Mouse (Mus musculus) CH12.LX (cell line): ENCODE results near the gene Galnt16. TPM values are rescaled to one million over a fixed set of nuclear protein-coding genes. Genes with fewer than 3 reads are reported as not detected.
A peak's percentile ranks its signal among the peaks of the same experiment; 100 is the strongest.

Source experiments
- DNase-seq: peaks from one replicate; pipeline ENCODE4 v3.0.0-alpha.2; 2013; ENCODE audit errors: extremely low read depth
- H3K27ac ChIP-seq: 2 replicates; pipeline ENCODE4 v1.5.1; 2012; ENCODE audit warnings: low read depth, mild to moderate bottlenecking, control low read depth, moderate library complexity; ENCODE audit not compliant: insufficient read depth
- H3K27me3 ChIP-seq: replicated peaks from 2 replicates; pipeline ENCODE3; 2012; ENCODE audit warnings: inconsistent platforms
- H3K36me3 ChIP-seq, 2 experiments: replicated peaks in 1 of 2; 2 replicates each; pipeline versions ENCODE3 to v1.6.1; 2012; ENCODE audit warnings: inconsistent platforms in 1 of 2, low read length in 1 of 2, mild to moderate bottlenecking in 1 of 2, mixed read lengths in 1 of 2, moderate library complexity in 1 of 2; ENCODE audit not compliant: control insufficient read depth in 1 of 2, insufficient read depth in 1 of 2
- H3K4me1 ChIP-seq, 2 experiments: 2 replicates each; pipeline ENCODE4 v1.6.1; 2012; ENCODE audit warnings: inconsistent platforms in 1 of 2, moderate library complexity in 1 of 2; ENCODE audit not compliant: insufficient read depth in 2 of 2, control insufficient read depth in 1 of 2
- H3K4me2 ChIP-seq: 2 replicates; pipeline ENCODE4 v1.6.1; 2012; ENCODE audit warnings: low read depth, mild to moderate bottlenecking, control low read depth; ENCODE audit not compliant: poor library complexity, insufficient read depth, severe bottlenecking
- H3K4me3 ChIP-seq, 3 experiments: fragments of 150-350 bp in 1 of 3; sonication (generic) in 1 of 3; replicated peaks in 1 of 3; 2 replicates each; pipeline versions ENCODE3 to v1.5.1; 2011 to 2012; ENCODE audit warnings: low read depth in 2 of 3, low read length in 2 of 3, mild to moderate bottlenecking in 2 of 3, moderate library complexity in 2 of 3, control low read depth in 1 of 3, improper control_type of control experiment in 1 of 3, inconsistent platforms in 1 of 3, mixed read lengths in 1 of 3; ENCODE audit not compliant: poor library complexity in 1 of 3
- H3K79me2 ChIP-seq: replicated peaks from 2 replicates; pipeline ENCODE4 v1.6.1; 2012; ENCODE audit warnings: mild to moderate bottlenecking, moderate library complexity; ENCODE audit not compliant: control insufficient read depth, poor library complexity, insufficient read depth, severe bottlenecking; ENCODE audit errors: extremely low read depth
- H3K9ac ChIP-seq: 2 replicates; pipeline ENCODE4 v1.6.1; 2012; ENCODE audit warnings: low read depth, mild to moderate bottlenecking, control low read depth, moderate library complexity; ENCODE audit not compliant: insufficient read depth
- H3K9me3 ChIP-seq: replicated peaks from 2 replicates; pipeline ENCODE3; 2012; ENCODE audit warnings: low read length, inconsistent platforms, mixed read lengths
- CHD1 ChIP-seq: IDR thresholded peaks from 2 replicates; pipeline ENCODE4 v1.6.1; 2012; ENCODE audit warnings: low read depth, low read length, improper control_type of control experiment, inconsistent platforms
- CHD2 ChIP-seq: IDR thresholded peaks from 2 replicates; pipeline ENCODE4 v1.6.1; 2011; ENCODE audit warnings: low read length, improper control_type of control experiment
- E2F4 ChIP-seq: IDR thresholded peaks from 2 replicates; pipeline ENCODE4 v1.6.1; 2011; ENCODE audit warnings: low read depth, low read length, improper control_type of control experiment; ENCODE audit not compliant: insufficient replicate concordance
- JUND ChIP-seq: conservative IDR thresholded peaks from 2 replicates; pipeline ENCODE4 v1.6.1; 2011; ENCODE audit warnings: low read depth, low read length, improper control_type of control experiment
- RAD21 ChIP-seq: IDR thresholded peaks from 2 replicates; pipeline ENCODE4 v1.6.1; 2011; ENCODE audit warnings: low read depth, mild to moderate bottlenecking, low read length, improper control_type of control experiment, moderate library complexity
- SMC3 ChIP-seq: IDR thresholded peaks from 2 replicates; pipeline ENCODE4 v1.6.1; 2011; ENCODE audit warnings: low read depth, low read length, improper control_type of control experiment
- TBP ChIP-seq: conservative IDR thresholded peaks from 2 replicates; pipeline ENCODE4 v1.6.1; 2011; ENCODE audit warnings: low read depth, low read length, improper control_type of control experiment
- USF1 ChIP-seq: IDR thresholded peaks from 2 replicates; pipeline ENCODE4 v1.6.1; 2014; ENCODE audit warnings: low read depth, mild to moderate bottlenecking, inconsistent platforms, low read length, improper control_type of control experiment
- USF2 ChIP-seq: conservative IDR thresholded peaks from 2 replicates; pipeline ENCODE4 v1.6.1; 2011; ENCODE audit warnings: low read depth, low read length, improper control_type of control experiment
- ZNF384 ChIP-seq: IDR thresholded peaks from 2 replicates; pipeline ENCODE4 v1.6.1; 2012; ENCODE audit warnings: low read depth, low read length, improper control_type of control experiment, inconsistent platforms
- dilution Hi-C: fragments of 300-500 bp; cut with MboI; formaldehyde crosslinking; loops from 2 replicates; pipeline ENCODE4 v1.14.3; 2020; ENCODE audit warnings: low sequenced_read_pairs; ENCODE audit not compliant: extremely low pct_unique_long_range_greater_than_20kb, extremely low pct_ligation_motif_present
- in situ Hi-C: fragments of 300-500 bp; cut with MboI; formaldehyde crosslinking; loops from 3 replicates; pipeline ENCODE4 v1.14.3; 2019; ENCODE audit warnings: low sequenced_read_pairs, low pct_ligation_motif_present, low pct_unique_long_range_greater_than_20kb, mixed read lengths
- polyA plus RNA-seq: library from polyadenylated mRNA; unstranded; fragments of >175 nt; gene quantifications from 2 replicates; pipeline ENCODE4 v1.2.1, GENCODE M21; 2012; ENCODE audit warnings: low read depth; ENCODE audit not compliant: insufficient read length
- total RNA-seq, 2 experiments: library from RNA; depleted of rRNA; stranded (reverse); fragments of 300-350 nt in 1 of 2; fragments of >200 nt in 1 of 2; gene quantifications; 2 replicates each; pipeline ENCODE4 v1.2.3; 2012 to 2014

The Galnt16 gene
- total and polyA plus RNA-seq, 3 experiments = not detected

DNA sequence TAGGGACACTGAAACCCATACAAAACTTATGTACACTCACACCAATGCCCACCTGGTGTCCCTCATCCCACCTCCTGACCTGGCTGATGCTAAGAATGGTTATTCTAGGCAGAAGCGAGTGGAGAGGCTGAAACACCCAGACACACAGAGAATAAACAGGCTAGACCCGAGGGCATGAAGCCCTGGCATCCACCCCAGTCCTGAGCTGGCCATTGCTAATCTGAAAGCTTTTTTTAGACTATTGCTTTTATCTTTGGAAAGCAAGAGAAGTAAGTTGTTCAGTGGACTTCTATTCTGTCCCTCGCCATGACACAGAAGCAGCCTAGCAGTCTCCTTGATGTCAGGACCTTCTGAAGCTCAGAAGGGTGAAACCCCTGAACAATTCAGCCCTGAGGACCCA, 91.9 kb downstream of the Galnt16 start:
- Histone ChIP-seq H3K9me3 (no peaks in the 10 kb centered on the region), H3K27me3 (no peaks in the 10 kb centered on the region), H3K4me1 (no peaks in the 10 kb centered on the region), H3K9ac (no peak overlapping the region), H3K79me2 (no peaks in the 10 kb centered on the region), H3K4me2 (no peak overlapping the region), H3K4me3 (no peak overlapping the region), H3K36me3 (no peaks in the 10 kb centered on the region), H3K27ac (no peak overlapping the region)
- dilution Hi-C loops = no loop called here
- in situ Hi-C loops = no loop called here
- DNase-seq = no peak
- no peak for TF ChIP-seq CHD1
- no peak for TF ChIP-seq CHD2
- TF ChIP-seq USF2 = no peak

DNA sequence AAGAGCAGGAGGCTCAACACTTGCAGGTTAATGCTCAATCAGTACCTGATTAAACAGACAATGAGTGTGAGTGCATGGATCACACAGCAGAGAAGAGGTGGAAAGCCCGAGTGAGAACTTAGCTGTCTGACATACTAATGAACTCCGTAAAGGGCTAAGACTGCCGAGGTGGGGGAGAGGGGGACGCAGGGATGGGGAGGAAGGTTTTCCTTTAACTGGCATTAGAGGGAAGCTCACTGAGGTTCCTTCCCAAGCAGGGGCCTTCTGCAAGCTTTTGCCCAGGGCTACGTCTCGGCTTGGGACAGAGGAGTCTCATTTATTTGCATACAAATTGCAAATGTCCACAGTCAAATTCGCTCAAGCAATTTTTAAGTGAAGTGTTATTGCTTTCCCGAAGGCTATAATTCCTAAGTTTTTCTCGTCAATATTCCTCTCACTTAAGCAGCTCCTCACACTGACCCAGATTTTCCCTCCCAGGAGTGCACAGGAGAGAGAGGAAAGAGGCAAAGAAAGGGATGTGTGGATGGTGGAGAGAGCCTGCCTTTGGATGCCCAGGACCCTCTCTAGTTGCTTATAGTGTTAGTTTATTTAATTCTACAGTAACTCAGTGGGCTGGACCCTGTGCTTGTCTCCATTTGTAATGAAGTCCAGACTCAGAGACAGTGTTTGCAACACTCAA, 94.2 kb downstream of the Galnt16 start:
- no peaks in the 10 kb centered on the region for H3K79me2 ChIP-seq
- H3K27me3 ChIP-seq = no peaks in the 10 kb centered on the region
- dilution Hi-C loops (no loop called here), in situ Hi-C loops (no loop called here)
- no peaks in the 10 kb centered on the region for H3K9me3 ChIP-seq
- no peaks in the 10 kb centered on the region for H3K36me3 ChIP-seq
- H3K4me1 ChIP-seq = peaks cover 0 to 4% of the 10 kb centered on the region in 2 experiments; a peak in 1 of 4 replicates
- no peak overlapping the region for H3K4me3 ChIP-seq
- no peak for TF ChIP-seq JUND
- TF ChIP-seq TBP = no peak
- no peak for TF ChIP-seq E2F4
- no peak for TF ChIP-seq RAD21
- H3K4me2 ChIP-seq = no peak overlapping the region
- no peak overlapping the region for H3K27ac ChIP-seq
- H3K9ac ChIP-seq = no peak overlapping the region
- no peak for DNase-seq

DNA sequence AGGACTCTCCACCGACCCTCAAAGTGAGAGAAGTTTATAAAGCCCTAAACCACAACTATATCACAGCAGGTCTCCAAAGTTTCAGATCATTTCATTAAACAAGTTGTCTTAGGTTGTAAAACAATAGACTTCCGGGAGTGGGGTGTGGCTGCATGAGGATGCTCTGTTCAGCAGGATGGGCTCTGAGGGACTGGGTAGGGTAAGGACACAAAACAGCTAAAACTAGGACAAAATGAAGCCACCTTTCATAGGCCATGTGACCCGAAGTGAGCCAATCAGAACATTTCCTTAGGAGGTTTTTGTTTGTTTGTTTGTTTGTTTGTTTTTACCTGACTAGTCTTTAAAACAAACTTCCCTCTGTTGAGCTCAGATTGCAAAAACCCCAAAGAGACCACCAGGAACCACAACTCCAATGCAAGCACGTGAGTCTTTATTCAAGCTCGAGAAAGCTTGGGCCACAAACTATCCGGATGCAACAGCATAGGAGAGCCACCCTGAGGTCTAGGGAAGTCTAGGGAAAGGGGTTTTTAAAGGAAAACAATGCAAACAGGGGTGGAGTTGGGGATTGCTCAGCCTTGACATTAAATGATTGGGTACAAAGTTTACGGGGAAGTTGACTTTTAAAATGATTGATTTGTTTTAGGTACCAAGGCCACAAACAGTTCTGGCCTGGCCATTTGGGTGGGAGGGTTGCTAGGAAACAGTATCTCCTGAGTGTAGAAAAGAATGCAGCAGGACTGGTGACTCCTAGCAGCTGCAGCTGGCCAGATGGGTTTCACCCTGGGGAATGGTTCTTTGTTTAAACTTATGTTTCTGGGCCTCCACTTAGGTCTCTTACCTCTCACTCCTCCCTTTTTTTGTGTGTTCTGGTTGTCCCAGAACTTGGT, 97.5 kb downstream of the Galnt16 start:
- Histone ChIP-seq H3K27me3 (no peaks in the 10 kb centered on the region), H3K27ac (no peak overlapping the region), H3K9ac (no peak overlapping the region), H3K36me3 (no peaks in the 10 kb centered on the region), H3K4me1 (peaks cover 0 to 4% of the 10 kb centered on the region in 2 experiments; a peak in 1 of 4 replicates), H3K4me3 (no peak overlapping the region), H3K4me2 (no peak overlapping the region), H3K9me3 (no peaks in the 10 kb centered on the region), H3K79me2 (no peaks in the 10 kb centered on the region)
- in situ Hi-C loops (no loop called here), dilution Hi-C loops (no loop called here)
- TF ChIP-seq SMC3 (no peak), USF1 (0 out of 2 replicates have a peak, but pooled peaks have one; percentile 7), ZNF384 (no peak)
- no peak for DNase-seq
